Mouse (Mus musculus): ENCODE measurements at regions not wholly inside any gene's neighbourhood (a gene's known extent, or its start where the extent isn't known, plus 50 kb on each side); places are given as distances from the start of the nearest gene placed in this dataset.

GRCm38 (mm10) chr14:46220483-46220882 is 158.7 kb upstream of the Gm15217 start:
- H3K4me3 ChIP-seq (ENCODE audit: insufficient read depth, low read length), result no peak overlapping the region
- TF ChIP-seq POLR2A (IDR thresholded peaks at IDR 0.05; ENCODE audit: extremely low read depth, insufficient read depth, low read length), result no peak
- TF ChIP-seq CTCF (IDR thresholded peaks at IDR 0.05; ENCODE audit: extremely low read depth, insufficient read depth, low read length), result no peak
- no peak overlapping the region for H3K27ac ChIP-seq (ENCODE audit: insufficient read depth, low read length)
- no peaks in the 10 kb centered on the region for H3K4me1 ChIP-seq (ENCODE audit: control insufficient read depth, insufficient read depth, low read length)

GRCm38 (mm10) chr14:46221897-46222669 is 157.1 kb upstream of the Gm15217 start:
- TF ChIP-seq CTCF (IDR thresholded peaks at IDR 0.05; ENCODE audit: extremely low read depth, insufficient read depth, low read length), result no peak
- no peak for TF ChIP-seq POLR2A (IDR thresholded peaks at IDR 0.05; ENCODE audit: extremely low read depth, insufficient read depth, low read length)
- no peak overlapping the region for H3K27ac ChIP-seq (ENCODE audit: insufficient read depth, low read length)
- peaks cover 2% of the 10 kb centered on the region; the same call in 1 of the 2 replicates for H3K4me1 ChIP-seq (ENCODE audit: control insufficient read depth, insufficient read depth, low read length)
- no peak overlapping the region for H3K4me3 ChIP-seq (ENCODE audit: insufficient read depth, low read length)

- Histone ChIP-seq H3K4me1 (ENCODE audit: control insufficient read depth, insufficient read depth, low read length) (peaks cover 2% of the 10 kb centered on the region; the same call in 1 of the 2 replicates), H3K27ac (ENCODE audit: insufficient read depth, low read length) (no peak overlapping the region), H3K4me3 (ENCODE audit: insufficient read depth, low read length) (no peak overlapping the region)
- TF ChIP-seq POLR2A (IDR thresholded peaks at IDR 0.05; ENCODE audit: extremely low read depth, insufficient read depth, low read length), result no peak
- no peak for TF ChIP-seq CTCF (IDR thresholded peaks at IDR 0.05; ENCODE audit: extremely low read depth, insufficient read depth, low read length)
These were observed 156.2 kb upstream of the Gm15217 start for GRCm38 (mm10) chr14:46223008-46223407.

- TF ChIP-seq CTCF (IDR thresholded peaks at IDR 0.05; ENCODE audit: extremely low read depth, insufficient read depth, low read length) (no peak), POLR2A (IDR thresholded peaks at IDR 0.05; ENCODE audit: extremely low read depth, insufficient read depth, low read length) (no peak)
- no peak overlapping the region for H3K4me3 ChIP-seq (ENCODE audit: insufficient read depth, low read length)
- H3K4me1 ChIP-seq (ENCODE audit: control insufficient read depth, insufficient read depth, low read length), result peaks cover 2% of the 10 kb centered on the region; the same call in 1 of the 2 replicates
- H3K27ac ChIP-seq (ENCODE audit: insufficient read depth, low read length), result no peak overlapping the region
These were observed 154.7 kb upstream of the Gm15217 start for GRCm38 (mm10) chr14:46224421-46224950.

GRCm38 (mm10) chr14:46225851-46226608 is 153.2 kb upstream of the Gm15217 start:
- H3K4me3 ChIP-seq (ENCODE audit: insufficient read depth, low read length), result no peak overlapping the region
- TF ChIP-seq CTCF (IDR thresholded peaks at IDR 0.05; ENCODE audit: extremely low read depth, insufficient read depth, low read length) (no peak), POLR2A (IDR thresholded peaks at IDR 0.05; ENCODE audit: extremely low read depth, insufficient read depth, low read length) (no peak)
- H3K4me1 ChIP-seq (ENCODE audit: control insufficient read depth, insufficient read depth, low read length), result peaks cover 2% of the 10 kb centered on the region; the same call in 1 of the 2 replicates
- no peak overlapping the region for H3K27ac ChIP-seq (ENCODE audit: insufficient read depth, low read length)

GRCm38 (mm10) chr14:46234040-46234439 is 145.2 kb upstream of the Gm15217 start:
- H3K4me3 ChIP-seq (ENCODE audit: insufficient read depth, low read length), result no peak overlapping the region
- no peak overlapping the region for H3K27ac ChIP-seq (ENCODE audit: insufficient read depth, low read length)
- H3K4me1 ChIP-seq (ENCODE audit: control insufficient read depth, insufficient read depth, low read length), result no peaks in the 10 kb centered on the region
- TF ChIP-seq POLR2A (IDR thresholded peaks at IDR 0.05; ENCODE audit: extremely low read depth, insufficient read depth, low read length), result no peak
- no peak for TF ChIP-seq CTCF (IDR thresholded peaks at IDR 0.05; ENCODE audit: extremely low read depth, insufficient read depth, low read length)

GRCm38 (mm10) chr14:46234835-46235234 is 144.4 kb upstream of the Gm15217 start:
- TF ChIP-seq POLR2A (IDR thresholded peaks at IDR 0.05; ENCODE audit: extremely low read depth, insufficient read depth, low read length), result no peak
- TF ChIP-seq CTCF (IDR thresholded peaks at IDR 0.05; ENCODE audit: extremely low read depth, insufficient read depth, low read length), result no peak

GRCm38 (mm10) chr14:46240046-46240800 is 139.0 kb upstream of the Gm15217 start:
- no peak for TF ChIP-seq POLR2A (IDR thresholded peaks at IDR 0.05; ENCODE audit: extremely low read depth, insufficient read depth, low read length)
- no peak for TF ChIP-seq CTCF (IDR thresholded peaks at IDR 0.05; ENCODE audit: extremely low read depth, insufficient read depth, low read length)
- Histone ChIP-seq H3K4me3 (ENCODE audit: insufficient read depth, low read length) (no peak overlapping the region), H3K4me1 (ENCODE audit: control insufficient read depth, insufficient read depth, low read length) (no peaks in the 10 kb centered on the region)

More at GRCm38 (mm10) chr14:46234835-46235234, 144.4 kb upstream of the Gm15217 start:
- H3K4me1 ChIP-seq (ENCODE audit: control insufficient read depth, insufficient read depth, low read length), result no peaks in the 10 kb centered on the region
- H3K4me3 ChIP-seq (ENCODE audit: insufficient read depth, low read length), result no peak overlapping the region
- H3K27ac ChIP-seq (ENCODE audit: insufficient read depth, low read length), result no peak overlapping the region

GRCm38 (mm10) chr14:46240896-46241295 is 138.3 kb upstream of the Gm15217 start:
- Histone ChIP-seq H3K4me1 (ENCODE audit: control insufficient read depth, insufficient read depth, low read length) (no peaks in the 10 kb centered on the region), H3K4me3 (ENCODE audit: insufficient read depth, low read length) (no peak overlapping the region), H3K27ac (ENCODE audit: insufficient read depth, low read length) (no peak overlapping the region)
- TF ChIP-seq CTCF (IDR thresholded peaks at IDR 0.05; ENCODE audit: extremely low read depth, insufficient read depth, low read length) (no peak), POLR2A (IDR thresholded peaks at IDR 0.05; ENCODE audit: extremely low read depth, insufficient read depth, low read length) (no peak)

More at GRCm38 (mm10) chr14:46240046-46240800, 139.0 kb upstream of the Gm15217 start:
- no peak overlapping the region for H3K27ac ChIP-seq (ENCODE audit: insufficient read depth, low read length)

Data from cortical plate, adult 2 months (tissue).